Mouse (Mus musculus) right cerebral cortex, postnatal 14 days (tissue): ENCODE results near the gene C5ar1.
"Not testable (repeated sequence)": the region's sequence is repeated elsewhere in the genome, so short reads cannot be mapped to it uniquely, and the experiment has no call there.

Experiments
- DNase-seq: peaks from one replicate; pipeline ENCODE4 v3.0.0; 2022

Gene C5ar1

DNA sequence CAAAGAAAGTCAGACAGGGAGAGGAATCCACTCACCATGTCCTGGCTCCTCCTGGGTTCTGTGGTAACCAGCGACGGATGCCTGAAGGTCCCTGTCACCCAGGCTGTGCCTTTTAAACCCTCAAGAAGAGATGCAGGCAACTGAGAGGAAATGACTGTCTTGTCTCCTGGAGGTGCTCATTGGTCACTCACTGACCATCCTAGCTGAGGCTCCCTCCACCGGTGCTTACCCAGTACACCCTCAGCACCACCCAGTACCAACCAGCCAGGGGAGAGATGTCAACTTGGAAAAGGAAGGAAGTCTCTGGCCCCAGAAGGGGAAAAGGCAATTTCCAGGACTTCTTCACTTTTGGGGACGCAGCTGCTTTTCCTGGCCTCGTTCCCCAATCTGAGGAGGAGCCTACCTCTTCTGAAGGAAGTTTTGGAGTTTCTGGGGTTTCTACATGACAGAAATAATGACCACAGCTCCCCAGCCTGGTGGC, at the start of gene C5ar1:
C5ar1 (minus strand) TSS at position 431 of the 481 bp plus-strand sequence.
- no peak for DNase-seq

DNA sequence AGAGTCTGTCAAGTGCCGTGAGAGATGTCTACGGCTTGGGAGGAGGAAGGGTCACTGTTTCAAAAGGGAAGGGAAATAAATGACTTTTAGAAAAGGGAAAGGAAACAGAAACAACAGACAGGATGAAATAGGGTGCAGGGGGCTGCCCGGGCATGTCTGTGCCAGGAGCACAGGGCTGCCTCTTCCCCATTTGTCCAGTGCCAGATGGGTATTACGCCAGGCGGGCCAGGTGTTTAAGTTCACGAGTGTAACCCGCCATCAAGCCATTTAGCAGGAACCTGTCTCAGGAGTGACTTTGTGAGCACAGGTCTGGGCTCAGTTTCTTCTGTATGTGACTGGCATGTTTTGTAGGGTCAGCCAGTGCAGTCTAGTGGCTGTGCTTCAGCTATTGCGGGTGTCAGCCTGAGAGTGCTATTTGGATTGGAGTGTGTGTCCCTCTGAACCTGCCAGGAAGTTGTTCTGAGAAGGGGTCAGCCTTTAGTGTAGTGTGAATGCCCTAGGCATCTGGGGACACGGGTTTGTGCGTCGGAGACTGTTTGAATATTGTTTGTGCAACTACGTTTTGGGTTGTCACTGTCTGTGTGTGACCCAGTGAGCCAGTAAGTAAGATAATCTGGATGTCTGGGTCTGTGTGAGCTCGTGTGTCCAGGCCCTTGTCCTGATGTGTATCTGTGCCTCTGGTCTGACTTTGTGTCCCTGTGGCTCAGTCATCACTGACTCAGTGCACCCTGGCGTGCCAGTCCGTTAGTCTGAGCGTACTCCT, 49.4 kb upstream of the C5ar1 start:
- no peak for DNase-seq

DNA sequence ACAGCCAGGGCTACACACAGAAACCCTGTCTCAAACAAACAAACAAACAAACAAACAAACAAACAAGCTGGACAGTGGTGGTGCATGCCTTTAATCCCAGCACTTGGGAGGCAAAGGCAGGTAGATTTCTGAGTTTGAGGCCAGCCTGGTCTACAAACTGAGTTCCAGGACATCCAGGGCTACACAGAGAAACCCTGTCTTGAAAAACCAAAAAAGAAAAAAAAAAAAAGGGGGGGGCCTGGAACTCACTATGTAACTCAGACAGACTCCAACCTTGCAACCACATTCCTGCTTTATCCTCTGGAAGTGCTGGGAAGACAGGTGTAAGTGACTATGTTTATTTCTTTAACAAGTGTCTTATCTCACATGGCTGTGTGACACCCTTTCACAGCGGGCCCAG, 48.8 kb upstream of the C5ar1 start, which contains the start of gene Bbc3:
Bbc3 (plus strand) TSS at position 301 of the 400 bp plus-strand sequence.
- DNase-seq: not testable (repeated sequence)

DNA sequence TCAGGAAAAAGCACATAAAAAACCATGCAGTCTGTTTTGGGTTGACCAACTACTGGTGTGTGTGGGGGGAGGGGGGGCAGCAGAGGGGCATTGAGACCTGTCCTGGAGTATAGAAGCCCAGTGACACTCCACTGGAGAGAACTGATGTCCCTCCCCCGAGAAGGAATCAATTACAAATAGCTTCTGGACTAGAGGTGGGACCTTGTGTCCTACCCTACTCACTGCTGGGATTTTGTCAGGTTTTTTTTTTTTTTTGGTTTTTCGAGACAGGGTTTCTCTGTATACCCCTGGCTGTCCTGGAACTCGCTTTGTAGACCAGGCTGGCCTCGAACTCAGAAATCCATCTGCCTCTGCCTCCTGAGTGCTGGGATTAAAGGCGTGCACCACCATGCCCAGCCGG, 47.8 kb upstream of the C5ar1 start:
- not testable (repeated sequence) for DNase-seq

DNA sequence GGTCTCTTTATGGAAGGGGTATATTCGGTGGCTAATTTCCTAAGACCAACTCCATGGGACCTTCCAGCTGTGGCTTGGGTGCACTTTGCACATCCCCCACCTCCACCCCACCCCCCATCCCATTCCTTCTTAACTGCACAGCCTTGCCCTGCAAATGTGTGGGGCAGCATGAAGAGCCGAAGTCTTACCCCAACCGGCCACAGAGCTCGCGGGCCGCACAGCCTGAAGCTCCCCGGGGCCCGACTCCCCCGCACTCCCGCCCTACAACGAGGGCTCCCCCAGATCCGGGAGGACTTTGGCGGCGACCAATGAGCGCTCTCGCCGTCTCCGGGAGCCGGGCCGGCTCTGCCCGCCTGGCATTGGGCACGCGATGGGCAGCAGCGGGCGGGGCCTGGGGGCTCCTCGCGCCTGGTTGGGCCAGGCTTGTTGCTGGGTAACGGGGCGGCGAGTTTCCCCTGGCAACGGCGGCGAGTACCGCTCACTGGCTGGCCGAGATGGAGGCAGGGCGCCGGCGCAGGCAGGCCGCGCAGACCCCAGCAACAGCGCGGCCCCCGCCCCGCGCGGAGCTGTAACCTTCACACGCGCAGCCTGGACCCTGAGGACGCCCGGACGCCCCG, 40.2 kb upstream of the C5ar1 start:
- DNase-seq: peak; percentile 97

DNA sequence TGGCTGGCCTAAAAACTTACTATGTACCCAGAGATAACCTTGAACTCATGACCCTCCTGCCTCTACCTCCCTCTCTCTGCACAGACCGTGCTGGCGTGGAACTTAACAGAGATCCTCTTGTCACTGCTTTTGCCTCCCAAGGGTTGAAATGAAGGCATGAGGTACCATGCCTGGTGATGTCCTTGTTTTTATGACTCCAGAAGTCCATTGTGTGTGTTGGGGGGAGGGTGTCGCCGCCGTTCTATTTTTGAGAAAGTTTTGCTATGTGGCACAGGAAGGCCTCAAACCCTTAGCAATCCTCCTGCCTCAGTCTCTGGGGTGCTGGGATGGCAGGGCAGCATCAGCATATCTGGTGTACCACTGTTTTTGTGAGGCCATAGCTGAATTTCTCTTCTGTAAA, 39.6 kb upstream of the C5ar1 start:
- DNase-seq: no peak

DNA sequence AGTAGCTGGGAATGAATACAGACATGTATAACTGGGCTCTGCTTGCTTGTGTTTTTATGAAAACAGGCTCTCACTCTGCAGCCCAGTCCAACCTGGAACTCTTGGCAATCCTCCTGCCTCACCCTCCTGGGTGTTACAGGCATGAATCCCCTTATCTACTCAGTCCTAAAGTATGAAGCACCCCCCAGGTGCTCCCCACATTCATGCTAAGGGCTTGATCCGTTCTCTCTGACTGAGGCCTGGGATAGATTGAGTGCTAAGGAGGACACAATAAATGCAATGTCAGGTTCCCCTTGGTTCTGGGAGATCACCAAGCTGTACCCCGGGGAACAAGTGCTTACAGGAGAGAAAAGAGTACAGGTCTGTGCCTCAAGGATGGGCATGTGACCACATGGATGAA, 38.3 kb upstream of the C5ar1 start:
- DNase-seq: no peak

DNA sequence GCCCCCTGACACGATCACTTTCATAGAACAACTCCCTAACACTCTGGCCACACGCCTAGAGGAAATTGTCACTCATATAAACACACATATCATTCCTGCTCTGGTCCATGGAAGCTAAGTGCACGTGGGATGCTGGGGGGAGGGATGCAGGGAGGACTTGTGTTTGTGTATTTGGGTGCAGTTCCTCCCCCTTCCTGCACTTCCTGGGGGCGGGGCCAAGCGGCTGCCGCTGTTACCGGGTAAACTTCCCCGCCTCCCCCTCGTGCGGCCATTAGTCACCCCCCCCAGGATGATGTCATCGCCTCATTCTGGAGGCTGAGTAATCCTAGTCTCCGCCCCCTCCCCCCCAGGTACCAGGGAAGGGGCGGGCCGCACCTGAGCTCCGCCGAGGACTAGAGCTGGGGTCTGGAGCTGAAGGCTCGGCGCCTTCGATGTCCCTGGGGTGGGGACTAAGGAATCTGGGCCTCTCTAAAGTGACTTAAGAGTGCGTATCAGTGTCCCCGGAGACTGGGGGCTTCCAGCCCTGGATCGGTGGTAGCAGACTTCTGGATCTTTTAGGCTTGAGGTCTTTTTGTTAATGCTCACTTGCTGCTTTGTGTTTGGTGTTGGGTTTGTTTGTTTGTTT, 37.5 kb upstream of the C5ar1 start:
- peak; percentile 82 for DNase-seq

DNA sequence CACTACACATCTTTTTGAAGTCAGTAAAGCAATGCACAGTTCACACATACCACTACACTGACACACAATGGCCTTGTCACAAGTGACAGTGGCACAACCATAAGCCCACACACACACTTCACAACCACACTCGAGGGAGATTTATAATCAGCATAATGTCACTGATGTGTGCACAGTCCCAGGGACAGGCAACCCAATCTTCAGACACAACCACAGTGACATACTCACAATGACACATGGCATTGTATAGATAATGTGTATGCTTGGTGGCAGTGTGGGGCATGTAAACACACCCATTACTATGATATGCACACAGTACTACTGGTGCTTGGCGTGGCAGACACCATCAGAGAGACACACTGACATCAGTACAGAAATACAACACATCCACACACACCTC, 36.8 kb upstream of the C5ar1 start:
- no peak for DNase-seq

DNA sequence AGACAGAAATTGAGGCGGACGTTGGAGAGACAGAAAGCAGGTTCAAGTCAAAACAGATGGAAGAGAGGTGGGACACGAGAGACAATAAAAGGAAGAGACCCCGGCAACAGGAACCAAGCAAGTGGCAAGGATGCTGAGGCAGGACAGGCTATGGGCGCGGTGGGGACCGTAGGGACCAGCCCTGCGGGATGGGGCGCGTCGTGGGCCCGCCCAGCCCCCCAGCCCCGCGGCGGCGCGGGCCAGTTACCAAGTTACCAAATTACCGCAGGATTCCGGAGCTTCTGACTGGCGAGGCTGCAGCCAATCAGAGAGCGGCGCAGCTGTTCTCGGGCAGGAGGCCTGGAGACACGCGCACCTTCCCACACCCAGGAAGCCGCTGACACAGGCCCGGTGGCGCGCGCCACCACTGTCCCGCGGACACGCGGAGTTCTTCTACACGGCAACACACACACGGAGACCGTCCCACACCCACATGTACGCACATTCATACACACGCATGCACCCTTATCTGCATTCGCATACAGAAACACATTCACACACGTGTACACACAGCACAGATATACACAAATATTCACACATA, 36.1 kb upstream of the C5ar1 start:
- peak; percentile 77 for DNase-seq

DNA sequence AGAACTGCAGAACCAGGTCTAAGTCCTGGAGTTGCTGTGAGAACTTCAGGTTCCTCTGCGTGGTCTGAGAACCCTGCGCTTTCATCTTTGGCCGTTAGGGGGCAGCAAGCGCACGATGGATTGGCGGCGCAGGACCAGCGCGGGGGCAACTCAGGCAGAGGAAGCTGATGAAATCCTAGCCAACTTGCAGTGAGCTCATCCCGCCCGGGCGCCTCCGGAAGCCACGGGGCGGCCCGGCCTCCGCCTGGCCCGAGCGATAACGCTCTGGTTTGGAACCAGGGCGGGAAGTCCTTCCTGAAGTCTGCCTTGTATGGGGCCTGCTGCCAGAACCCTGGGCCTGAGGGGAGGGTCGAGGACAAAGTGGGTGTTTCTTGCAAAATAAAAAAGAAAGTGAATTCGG, 35.5 kb upstream of the C5ar1 start:
- DNase-seq: peak; percentile 93

DNA sequence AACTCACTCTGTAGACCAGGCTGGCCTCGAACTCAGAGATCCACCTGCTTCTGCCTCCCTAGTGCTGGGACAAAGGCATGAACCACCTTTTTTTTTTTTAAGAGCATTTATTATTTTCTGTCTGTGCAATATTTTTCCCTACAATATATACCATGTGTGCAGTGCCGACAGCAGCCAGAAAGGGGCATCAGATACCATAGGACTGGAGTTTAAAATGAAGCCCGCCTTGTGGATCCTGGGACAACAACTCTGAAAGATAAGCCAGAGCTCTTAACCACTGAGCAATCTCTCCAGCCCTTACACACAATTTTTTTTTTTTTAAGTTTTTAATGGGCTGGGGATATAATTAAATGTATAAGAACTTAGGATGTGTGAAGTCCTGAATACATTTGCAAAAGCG, 35.0 kb upstream of the C5ar1 start:
- DNase-seq: no peak

DNA sequence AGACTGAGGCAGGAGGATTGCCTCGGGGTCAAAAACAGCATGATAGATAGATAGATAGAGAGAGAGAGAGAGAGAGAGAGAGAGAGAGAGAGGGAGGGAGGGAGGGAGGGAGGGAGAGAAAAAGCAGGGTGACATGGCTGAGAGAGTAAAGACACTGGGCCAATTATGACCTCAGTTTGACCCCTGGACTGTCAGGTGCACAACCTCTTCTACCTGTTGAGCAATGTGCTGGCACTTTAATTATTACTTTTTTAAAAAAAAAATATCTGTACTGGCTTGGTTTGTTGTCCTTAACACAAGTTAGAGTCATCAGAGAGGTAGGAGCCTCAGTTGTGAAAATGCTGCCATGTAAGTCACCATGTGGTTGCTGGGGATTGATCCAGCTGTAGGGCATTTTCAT, 28.5 kb upstream of the C5ar1 start:
- DNase-seq: no peak

DNA sequence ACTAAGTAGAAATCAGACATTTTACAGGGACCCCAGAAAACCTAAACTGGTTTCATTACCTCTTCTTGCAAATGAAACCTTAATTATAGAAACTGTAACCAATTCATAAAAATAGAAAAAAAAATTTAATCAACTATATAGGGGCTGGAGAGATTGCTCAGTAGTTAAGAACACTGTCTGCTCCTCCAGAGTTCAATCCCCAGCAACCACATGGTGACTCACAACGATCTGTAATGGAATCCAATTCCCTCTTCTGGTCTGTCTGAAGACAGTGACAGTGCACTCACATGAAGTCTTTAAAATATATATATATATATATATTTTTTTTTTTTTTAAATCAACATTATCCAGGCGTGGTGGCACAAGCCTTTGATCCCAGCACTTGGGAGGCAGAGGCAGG, 27.7 kb upstream of the C5ar1 start:
- no peak for DNase-seq

DNA sequence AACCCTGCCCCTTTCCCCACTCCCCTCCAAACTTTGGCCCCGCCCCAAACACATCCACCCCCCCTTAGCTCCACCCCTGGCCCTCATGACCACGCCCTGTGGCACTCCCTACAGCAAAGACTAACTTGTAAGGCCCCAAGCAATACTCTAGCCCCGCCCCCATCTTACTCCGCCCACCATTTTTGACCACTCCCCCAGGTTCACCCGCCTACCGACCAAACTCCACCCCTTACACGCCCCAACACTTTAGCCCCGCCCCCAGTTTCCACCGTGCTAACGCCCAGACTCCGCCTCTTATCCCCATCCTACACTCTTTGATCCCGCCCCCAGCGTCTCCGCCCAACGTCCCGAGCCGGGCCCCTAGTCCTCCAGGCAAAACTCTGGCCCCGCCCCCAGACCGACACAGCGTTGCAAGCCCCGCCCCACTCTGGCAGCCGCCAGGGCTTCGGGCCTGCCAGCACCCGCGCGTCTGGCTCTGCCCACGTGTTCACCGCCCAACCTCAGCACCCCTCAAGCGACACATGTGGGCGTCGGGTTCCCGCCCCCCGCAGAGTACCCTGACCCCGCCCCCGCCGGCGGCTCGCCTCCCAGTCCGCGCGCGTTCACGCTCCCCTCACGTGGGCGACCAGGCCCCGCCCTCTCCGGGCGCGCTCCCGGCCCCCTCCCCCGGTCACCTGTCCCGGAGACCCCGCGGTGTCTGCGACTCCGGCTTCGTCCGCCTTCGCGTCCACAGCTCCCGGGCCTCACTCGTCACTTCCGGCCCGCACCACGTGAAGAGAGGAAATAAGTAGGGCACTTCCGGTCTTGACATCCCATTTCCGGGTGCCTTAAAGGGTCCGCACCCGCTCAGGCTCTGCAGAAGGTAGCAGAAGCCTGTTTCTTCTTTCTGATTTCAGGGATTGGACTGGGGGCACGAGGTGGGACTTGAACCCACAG, 27.0 kb upstream of the C5ar1 start, which contains the start of gene Ccdc9:
Ccdc9 (minus strand) TSS at position 770 of the 936 bp plus-strand sequence.
- peak; percentile 100 for DNase-seq

DNA sequence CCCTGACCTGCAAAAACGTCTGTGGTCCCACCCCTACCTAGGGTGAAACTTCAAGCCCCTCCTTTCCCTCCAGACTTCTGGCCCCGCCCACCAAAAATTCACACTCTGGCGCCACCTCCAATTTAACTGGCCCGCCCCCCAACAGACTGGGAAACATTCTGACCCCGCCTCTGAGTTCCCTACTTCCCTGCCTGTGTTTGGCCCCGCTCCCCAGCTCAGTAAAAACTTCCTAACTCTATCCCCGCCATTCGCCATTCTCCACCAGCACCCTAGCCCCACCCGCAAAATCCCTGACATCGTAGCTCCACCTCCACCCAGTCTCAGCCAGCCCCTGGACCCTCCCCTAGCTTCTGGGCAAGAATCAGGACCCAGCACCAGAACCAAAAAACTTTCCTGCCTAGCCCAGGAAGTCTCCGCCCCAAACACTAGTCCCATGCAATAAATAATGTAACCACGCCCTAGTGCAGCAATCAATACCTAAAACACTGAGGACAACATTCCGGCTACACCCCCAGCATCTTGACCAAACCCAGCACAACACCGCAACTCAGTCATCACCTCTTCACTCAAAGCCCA, 26.2 kb upstream of the C5ar1 start:
- DNase-seq: peak; percentile 38

DNA sequence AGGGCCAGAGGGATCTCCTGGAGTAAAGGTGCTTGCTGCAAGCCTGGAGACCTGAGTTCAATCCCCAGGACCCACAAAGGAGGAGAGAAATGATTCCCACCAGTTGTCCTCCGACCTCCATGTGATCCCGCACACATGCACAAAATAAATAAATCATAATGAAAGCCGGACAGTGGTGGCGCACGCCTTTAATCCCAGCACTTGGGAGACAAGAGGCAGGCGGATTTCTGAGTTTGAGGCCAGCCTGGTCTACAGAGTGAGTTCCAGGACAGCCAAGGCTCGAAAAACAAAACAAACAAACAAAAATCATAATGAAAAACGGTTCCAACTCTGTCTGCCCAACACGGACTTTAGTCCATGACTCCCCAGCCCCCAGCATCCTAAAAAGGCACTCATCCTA, 25.6 kb upstream of the C5ar1 start:
- DNase-seq: no peak

DNA sequence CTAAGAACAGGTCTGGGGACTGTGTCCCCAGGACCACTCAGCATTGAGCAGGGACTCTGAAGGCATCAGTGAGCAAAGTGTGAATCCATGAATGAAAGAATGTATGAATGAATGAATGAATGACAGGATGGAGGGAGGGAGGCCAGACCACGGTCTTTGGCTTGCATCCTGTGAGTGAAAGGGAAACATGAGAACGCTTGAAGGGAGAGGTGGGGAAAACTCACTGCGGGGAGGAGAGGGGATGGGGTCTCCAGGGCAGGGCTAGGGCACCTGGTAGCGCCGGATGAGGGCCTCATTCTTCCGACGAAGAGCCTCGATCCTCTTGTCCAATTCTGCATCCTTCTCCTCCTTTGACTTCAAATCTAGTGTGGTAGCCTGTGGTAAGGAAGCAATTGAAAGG, 24.7 kb upstream of the C5ar1 start:
- no peak for DNase-seq

DNA sequence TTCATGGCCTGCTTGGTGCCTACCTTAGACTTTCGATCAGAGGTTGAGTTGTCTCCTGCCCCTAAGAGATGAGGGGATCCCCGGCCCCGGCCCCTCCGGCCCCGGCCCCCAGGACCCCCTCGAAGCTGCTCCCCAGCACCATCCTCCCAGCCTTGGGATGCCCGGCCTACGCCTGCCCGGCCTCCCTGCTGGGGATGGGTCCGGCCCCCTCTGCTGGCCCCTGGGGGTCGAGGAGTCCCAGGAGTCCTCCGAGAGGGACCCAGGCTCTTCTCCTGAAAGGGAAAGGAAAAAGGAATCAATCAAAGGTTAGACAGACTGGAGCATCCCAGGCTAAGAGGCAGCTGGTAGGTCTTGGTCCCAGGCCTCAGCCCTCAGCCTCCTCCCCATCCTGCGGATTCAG, 23.0 kb upstream of the C5ar1 start:
- DNase-seq: no peak

DNA sequence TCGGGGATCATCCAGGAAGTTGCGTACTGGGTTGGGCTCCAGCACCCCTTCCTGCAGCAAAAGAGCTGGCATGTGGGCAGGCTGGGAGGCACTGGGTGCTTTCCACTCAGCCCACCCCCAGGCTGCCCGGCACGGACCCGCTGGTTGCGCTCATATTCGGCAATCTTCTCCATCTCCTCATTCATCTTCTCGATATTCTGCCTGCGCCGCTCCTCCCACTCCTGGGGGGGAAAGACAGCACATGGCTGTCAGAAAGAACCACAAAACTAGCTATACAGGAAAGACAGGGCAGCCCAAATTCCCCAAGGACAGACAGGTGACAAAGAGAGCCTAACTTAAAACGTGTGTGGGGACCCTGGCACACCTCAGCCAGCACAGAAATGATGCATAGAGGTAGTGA, 21.4 kb upstream of the C5ar1 start:
- no peak for DNase-seq

DNA sequence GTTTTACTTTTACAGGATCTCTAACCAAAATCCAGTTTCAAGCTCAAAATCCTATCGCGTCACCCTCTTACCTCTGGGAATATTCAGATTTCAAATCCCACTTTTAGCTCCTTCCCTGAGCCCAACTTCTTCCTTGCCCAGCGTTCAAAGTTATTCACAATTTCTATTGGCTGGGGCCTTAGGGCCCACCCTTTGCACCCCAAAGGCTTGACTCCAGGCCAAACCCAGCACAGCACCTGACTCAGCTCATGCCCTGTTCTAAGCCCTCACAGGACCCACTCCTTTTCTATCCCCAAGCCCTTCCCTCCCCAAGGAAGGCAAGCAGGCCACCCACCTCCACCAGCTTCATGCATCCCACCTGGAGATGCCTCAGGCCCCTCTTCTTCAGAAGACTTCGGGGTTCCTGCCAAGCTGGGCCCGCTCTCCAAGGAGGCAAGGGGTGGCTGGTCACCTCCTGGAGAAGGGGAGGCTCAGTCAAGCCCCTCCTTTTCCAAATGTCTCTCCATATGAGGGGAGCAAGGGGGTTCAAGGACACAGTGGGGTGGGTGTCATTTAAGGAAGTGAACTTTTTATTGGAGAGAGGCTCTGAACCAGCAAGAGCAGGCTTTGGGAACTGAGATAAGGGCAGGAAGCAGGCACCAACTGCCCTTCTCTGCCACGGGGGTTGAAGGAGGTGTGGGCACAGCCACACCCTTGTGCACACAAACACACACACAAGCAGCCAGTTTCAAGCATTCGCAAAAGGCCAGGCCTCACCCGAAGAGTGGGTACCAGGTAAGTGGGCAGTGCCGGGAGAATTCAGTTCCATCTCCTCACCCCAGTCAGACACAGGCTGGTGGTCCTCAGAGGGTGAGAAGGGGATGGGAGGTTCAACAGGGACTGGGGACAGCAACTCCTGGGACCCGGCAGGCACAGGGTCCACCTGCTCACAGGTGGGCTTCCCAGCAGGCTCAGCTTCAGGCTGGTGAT, 15.9 kb upstream of the C5ar1 start:
- DNase-seq: no peak
